Mouse (Mus musculus): Measurements from ENCODE around the gene Lrba. TPM values are rescaled to one million over a fixed set of nuclear protein-coding genes. Genes with fewer than 3 reads are reported as not detected.

The Lrba gene
- total RNA-seq, 4 experiments from 2014 or later, result 41.7 to 59.7 (median 47.9) TPM

GRCm38 (mm10) chr3:86560281-86561022, 336.0 kb downstream of the Lrba start:
- DNase-seq, result no peak

GRCm38 (mm10) chr3:86561023-86561344, 336.5 kb downstream of the Lrba start:
- no peak for DNase-seq

- DNase-seq, result no peak
These were observed 336.9 kb downstream of the Lrba start for GRCm38 (mm10) chr3:86561396-86561795.

DNA sequence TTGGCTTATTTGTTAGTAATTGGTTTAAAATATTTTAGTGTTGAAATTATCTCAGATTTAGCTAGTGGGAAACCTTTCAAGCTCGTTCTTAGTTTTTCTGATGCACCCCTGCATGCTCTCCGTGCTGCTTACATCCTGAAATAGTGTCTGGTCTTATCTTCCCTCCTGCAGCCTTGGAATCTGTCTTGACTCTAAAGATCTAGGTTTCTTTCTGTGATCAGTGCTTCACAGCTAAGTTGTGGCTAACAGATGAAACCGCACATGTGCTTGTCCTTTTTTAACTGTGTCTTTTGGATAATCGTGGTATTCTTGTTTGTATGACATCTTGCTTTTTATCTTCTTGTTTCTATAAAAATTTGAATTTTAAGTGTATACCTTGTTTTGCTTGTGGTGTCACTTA, 342.8 kb downstream of the Lrba start:
- no peak for DNase-seq

GRCm38 (mm10) chr3:86571518-86571917, 347.0 kb downstream of the Lrba start:
- no peak for DNase-seq

DNA sequence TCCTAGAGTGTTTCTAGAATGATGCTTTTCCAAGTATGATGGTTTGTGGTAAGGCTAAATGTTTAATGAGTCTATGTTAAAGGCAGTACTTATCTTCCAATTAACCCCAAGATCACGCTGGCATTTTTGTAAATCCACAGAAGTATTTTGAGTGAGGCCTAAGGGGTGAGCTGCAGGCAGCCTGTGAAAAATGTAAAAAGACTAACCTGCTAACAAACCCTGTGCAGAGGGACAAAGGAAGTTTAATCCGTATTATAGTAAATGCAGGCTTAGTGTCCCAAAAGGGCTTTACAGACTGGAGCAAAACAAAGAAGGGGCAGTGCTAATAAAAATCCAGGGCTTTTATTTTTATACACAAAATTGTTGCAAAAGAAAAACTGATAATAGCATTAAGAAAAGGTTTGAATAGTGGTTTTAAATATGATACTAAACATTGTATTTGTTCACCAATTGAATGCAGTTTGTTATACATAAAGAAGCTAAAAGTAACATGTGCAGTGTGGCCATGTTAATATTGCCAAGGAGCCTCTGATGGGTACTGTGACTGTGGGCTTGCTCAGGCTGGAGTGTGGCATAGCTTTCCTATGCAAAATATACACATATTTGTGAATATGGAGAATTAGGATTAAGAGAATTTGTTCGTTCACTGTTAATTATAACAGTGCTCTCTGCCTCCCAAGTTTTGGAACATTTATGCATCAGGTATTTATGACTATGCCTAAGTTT, 348.2 kb downstream of the Lrba start:
- no peak for DNase-seq

DNA sequence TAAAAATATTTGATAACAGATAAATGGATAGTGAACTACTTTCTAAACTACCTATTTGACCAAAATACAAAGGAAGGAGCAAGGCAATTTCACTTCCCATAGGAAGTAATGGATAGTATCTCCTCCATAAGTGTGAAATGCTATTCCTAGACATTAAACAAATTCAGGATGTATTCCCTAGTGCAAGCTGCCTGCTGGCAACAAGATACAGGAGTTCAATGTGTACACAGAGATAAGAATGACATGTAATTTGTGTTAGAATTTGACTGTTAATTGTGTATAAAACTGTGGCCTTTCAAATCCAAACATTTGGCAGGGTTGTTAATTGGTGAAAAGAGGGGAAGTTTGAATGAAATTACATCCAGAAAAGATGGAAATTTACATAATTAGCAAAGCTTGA, 350.8 kb downstream of the Lrba start:
- DNase-seq, result no peak

DNA sequence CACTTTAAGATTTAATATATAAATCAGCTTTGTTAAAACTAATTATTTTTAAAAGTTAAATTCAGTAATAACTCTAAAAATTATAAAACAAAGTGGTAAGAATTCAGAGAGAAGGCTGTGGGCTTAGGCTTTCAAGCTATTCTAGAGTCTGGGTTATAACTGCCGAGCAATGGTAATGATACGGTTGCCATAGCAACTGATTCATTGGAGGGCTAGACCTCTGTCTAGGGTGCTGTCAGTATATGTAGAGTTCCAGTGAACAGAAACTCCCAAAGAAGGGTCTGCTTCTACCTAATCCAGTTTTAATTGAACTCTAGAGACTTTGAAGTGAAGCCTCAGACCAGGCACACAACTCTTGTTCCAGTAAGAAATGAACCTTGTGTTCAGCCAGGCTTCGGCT, 377.8 kb downstream of the Lrba start:
- no peak for DNase-seq

- DNase-seq, result no peak
These were observed 381.3 kb downstream of the Lrba start for GRCm38 (mm10) chr3:86605775-86606174.

DNA sequence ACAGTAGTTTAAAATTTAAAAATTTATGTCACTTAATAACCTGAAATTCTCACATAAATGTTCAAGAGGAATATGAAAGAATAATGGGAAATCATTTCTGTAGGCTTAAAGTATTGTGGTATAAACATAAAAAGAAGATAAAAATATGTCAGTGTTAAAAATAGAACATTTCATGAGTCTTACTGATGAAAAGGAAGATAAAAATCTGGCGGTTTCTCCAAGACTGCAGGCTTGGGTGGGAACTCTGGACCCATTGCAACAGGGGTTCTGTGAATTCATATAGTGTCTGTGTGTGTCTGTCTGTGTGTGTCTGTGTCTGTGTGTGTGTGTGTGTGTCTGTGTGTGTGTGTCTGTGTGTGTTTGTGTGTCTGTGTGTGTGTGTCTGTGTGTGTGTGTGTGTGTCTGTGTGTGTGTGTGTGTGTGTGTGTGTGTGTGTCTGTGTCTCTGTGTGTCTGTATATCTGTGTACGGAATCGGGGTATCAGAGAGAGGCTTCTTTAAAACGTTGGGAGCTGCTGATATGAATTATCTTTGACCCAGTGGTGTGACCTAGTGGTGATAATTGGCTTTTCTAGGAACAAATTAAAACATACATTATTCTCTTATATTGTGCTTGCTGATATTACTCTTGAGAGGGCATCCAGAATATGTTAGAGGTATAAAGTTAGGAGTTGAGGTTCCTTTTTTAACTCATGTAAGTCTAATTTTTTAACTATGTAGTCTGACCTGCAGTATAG, 402.7 kb downstream of the Lrba start:
- no peak for DNase-seq

- DNase-seq, result no peak
These were observed 404.9 kb downstream of the Lrba start for GRCm38 (mm10) chr3:86629379-86629778.

- DNase-seq, result no peak
These were observed 411.0 kb downstream of the Lrba start for GRCm38 (mm10) chr3:86635464-86635863.

- DNase-seq, result no peak
These were observed 411.5 kb downstream of the Lrba start for GRCm38 (mm10) chr3:86635940-86636339.

GRCm38 (mm10) chr3:86638552-86639348, 414.3 kb downstream of the Lrba start:
- no peak for DNase-seq

DNA sequence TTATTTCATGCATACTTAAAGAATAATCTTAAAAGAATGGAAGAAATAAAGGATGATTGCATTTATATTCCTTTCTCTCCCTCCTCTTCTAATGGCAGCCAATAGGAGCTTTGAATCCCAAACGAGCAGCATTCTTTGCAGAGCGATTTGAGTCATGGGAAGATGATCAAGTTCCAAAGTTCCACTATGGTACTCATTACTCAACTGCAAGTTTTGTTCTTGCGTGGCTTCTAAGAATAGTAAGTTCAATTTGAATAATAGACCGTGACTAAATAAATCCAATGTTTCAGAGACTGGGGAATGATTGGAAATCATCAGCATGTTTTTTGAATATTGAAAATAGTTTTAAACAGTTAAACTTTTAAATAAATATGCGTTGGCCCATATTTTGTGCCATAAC, 416.9 kb downstream of the Lrba start:
- DNase-seq, result no peak

DNA sequence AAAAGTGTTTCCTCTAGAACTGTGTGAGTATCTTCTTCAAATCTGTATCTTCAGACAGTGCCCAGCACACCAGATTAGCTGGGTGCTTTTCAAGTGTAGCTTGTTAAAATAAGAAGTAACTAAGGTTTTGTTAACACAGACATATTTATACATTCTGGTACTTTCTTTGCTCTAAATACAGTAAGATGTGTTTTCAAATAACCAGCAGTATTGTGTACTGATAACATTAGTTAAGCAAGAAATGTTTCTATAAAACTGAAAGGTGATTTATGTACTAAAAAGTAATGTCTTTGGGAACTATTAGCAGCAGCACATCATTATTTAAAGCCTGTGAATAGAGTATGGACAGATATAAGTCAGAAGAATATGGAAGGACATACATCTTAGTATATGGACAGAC, 417.3 kb downstream of the Lrba start:
- DNase-seq, result no peak

DNA sequence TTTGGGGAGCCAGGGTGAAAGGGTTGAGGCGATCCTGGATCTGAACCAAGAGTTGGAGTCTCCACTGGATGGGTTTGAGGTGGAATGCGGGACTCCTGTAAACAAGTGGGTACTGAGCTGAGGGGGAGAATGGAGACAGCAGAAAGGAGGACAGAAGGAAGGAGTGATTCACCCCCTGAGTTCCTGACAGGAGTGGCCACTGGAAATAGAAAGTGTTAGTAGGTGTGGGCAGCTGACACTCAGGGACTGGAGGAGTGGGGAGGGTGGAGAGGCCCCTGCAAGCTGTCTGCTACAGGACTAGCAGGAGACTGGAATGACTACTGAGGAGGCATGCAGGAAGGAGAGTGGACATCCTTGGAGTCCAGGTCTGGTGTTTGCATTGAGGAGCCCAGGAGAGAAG, 422.3 kb downstream of the Lrba start:
- no peak for DNase-seq

DNA sequence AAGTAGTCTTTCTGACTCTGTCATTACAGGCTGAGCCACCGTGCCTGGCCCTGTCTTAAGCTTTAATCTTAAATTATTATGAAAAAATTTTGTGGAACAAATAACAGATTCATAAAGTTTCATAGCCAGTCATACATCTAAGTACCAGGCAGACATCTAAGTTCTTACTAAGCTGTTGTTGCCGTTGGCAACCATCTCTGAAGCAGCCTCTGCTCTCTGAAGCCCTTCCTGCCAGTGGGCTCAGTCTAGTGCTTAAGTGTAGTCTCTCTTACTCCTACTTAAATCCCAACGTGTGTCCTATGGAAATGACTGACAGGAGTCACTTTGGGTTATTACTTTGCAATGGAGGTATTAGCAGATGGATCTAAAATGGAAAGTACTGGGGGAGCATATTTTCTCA, 426.5 kb downstream of the Lrba start:
- no peak for DNase-seq

DNA sequence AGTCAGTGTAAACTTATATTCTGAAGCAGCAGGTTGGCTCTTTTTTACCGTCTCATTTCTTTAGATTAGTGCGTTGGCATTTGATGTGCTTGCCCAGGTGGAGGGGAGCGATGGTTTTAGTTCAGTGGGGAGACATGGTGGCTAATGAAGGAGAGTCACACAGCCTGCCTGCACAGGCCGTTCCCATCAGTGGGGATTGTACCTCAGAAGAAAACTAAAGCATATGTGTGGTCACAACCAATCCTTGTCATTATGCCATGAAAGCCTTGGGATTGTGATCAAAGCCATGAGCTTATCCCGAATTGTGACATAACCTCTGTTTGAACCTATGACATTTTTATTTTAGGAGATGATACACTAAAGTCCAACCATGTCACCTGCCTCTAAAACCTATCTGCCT, 434.8 kb downstream of the Lrba start:
- no peak for DNase-seq

GRCm38 (mm10) chr3:86664399-86664798, 439.9 kb downstream of the Lrba start:
- DNase-seq, result no peak

GRCm38 (mm10) chr3:86668146-86668545, 443.7 kb downstream of the Lrba start:
- DNase-seq, result no peak

GRCm38 (mm10) chr3:86677573-86678155, 453.2 kb downstream of the Lrba start:
- DNase-seq, result no peak
